Mouse (Mus musculus) kidney, embryonic 16.5 days (tissue): ENCODE results near the gene Msh5. TPM values are rescaled to one million over a fixed set of nuclear protein-coding genes. Genes with fewer than 3 reads are reported as not detected.
"Not testable (repeated sequence)": the region's sequence is repeated elsewhere in the genome, so short reads cannot be mapped to it uniquely, and the experiment has no call there.

Source experiments
- ATAC-seq: fragments of 200-750 bp; cut with Nextera tagmentation; 2 replicates; pipeline ENCODE4 v1.8.0; 2017; ENCODE audit warnings: moderate TSS enrichment; ENCODE audit not compliant: low FRiP score, low TSS enrichment
- H3K27ac ChIP-seq: fragments of 300-500 bp; sonication (generic); 2 replicates; pipeline ENCODE4 v1.5.1; 2014; ENCODE audit warnings: low read length
- H3K27me3 ChIP-seq: fragments of 300-500 bp; sonication (generic); 2 replicates; pipeline ENCODE4 v1.6.1; 2014; ENCODE audit warnings: low read length, control low read depth, mixed read lengths; ENCODE audit not compliant: insufficient read depth
- H3K36me3 ChIP-seq: fragments of 300-500 bp; sonication (generic); 2 replicates; pipeline ENCODE4 v1.6.1; 2014; ENCODE audit warnings: low read length, control low read depth, mixed read lengths; ENCODE audit not compliant: insufficient read depth
- H3K4me1 ChIP-seq: fragments of 300-500 bp; sonication (generic); 2 replicates; pipeline ENCODE4 v1.6.1; 2014; ENCODE audit warnings: low read length, control low read depth, mixed read lengths; ENCODE audit not compliant: insufficient read depth
- H3K4me2 ChIP-seq: fragments of 300-500 bp; sonication (generic); replicated peaks from 2 replicates; pipeline ENCODE4 v1.6.1; 2014; ENCODE audit warnings: low read depth, low read length
- H3K4me3 ChIP-seq: fragments of 300-500 bp; sonication (generic); 2 replicates; pipeline ENCODE4 v1.5.1; 2014; ENCODE audit warnings: mild to moderate bottlenecking, low read length
- H3K9ac ChIP-seq: fragments of 300-500 bp; sonication (generic); replicated peaks from 2 replicates; pipeline ENCODE4 v1.6.1; 2014; ENCODE audit warnings: low read length
- H3K9me3 ChIP-seq: fragments of 300-500 bp; sonication (generic); 2 replicates; pipeline ENCODE4 v1.6.1; 2016; ENCODE audit warnings: low read length, control low read depth
- WGBS: fragments of 180-500 bp; shearing (Covaris S2); extraction: QIAGEN DNeasy Blood & Tissue Kit; methylation state at CpG from one replicate; pipeline ENCODE4 v1.1.7; 2014; 5-methylcytosine and 5-hydroxymethylcytosine counted together
- polyA plus RNA-seq: library from polyadenylated mRNA; unstranded; fragments of >200 nt; fragmentation: Nextera tagmentation; extraction: Ambion mirVana; gene quantifications from 2 replicates; pipeline ENCODE4 v1.2.1, GENCODE M21; 2015

Gene Msh5
- polyA plus RNA-seq, 1 experiment from 2014 or later = 4.5 TPM

DNA sequence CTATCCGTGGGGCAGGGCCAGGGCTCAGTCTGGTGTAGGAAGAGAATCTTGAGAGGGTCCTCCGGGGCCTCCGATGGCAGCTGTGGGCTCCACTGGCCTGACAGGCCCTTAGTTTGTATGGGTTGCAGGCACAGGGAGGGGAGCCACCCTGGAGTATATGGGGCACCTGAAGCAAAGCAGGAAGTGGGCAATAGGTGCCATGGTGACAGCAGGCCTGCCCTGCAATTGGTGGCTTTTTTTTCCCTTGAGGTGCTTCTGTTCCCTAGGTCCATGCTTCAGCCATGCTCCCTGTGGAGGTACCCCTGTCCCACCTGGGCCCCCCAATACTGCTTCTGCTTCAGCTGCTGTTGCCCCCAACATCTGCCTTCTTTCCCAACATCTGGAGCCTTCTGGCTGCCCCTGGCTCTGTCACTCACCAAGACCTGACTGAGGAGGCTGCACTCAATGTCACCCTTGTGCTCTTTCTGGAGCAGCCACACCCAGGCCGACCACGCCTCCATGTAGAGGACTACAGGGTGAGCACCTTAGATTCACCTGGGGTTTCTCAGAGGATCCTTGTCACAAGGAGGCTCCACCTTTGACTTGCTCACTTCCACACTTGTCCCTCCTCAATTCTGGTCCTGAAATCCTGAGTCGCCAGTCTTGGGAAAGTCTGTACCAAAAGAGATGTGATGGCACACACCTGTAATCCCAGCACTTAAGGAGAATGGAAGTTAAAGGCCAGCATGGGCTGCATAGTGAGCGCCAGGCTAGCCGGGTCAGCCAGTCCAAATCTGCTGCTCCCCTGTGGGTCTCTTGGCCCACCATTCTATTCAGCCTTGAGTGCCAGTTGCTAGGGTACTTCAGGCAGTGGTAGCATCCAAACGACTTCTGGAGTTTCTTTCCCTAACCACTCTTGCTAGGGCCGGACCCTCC, 29.5 kb downstream of the Msh5 start:
- Histone ChIP-seq H3K9ac (no peak overlapping the region; the same call in 1 of the 2 replicates), H3K4me3 (no peak overlapping the region), H3K4me1 (peaks cover 5% of the 10 kb centered on the region), H3K27ac (no peak overlapping the region), H3K4me2 (no peak overlapping the region), H3K9me3 (no peaks in the 10 kb centered on the region), H3K36me3 (peaks cover 43% of the 10 kb centered on the region), H3K27me3 (no peaks in the 10 kb centered on the region)
- WGBS = 80% methylated on average over 10 of the region's 10 CpGs
- ATAC-seq = no peak

DNA sequence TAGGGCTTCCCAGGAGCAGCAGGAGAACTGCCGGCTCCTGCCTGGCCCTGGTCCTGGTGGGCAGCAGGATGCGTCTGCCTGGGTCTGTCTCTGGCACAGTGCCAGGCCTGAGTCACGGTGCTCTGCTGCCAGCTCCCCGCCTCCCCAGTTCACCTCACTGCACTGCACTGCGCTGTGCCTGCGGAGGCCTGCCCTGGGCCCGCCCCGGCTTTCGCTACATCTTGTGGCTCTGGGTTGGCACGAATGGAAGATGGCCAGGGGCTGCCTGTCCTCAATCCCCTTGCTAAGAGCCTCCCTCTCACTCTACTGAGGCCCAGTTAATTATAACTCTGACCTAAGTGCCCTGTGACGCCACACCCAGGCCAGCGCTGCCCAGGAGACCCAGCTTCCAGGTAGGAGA, 30.2 kb downstream of the Msh5 start, which contains the start of gene Vwa7:
Gene Vwa7 (plus strand): TSS at position 204 of the 400 bp plus-strand sequence.
- peak; percentile 39 for ATAC-seq
- no peak within 1 kb of the TSS for H3K27ac ChIP-seq
- H3K4me2 ChIP-seq = no peak within 1 kb of the TSS
- no peak within 1 kb of the TSS for H3K4me3 ChIP-seq
- peaks cover 2% of the 10 kb centered on the region for H3K4me1 ChIP-seq
- no peaks in the 10 kb centered on the region for H3K27me3 ChIP-seq
- H3K9ac ChIP-seq = no peak within 1 kb of the TSS; the same call in 1 of the 2 replicates
- peaks cover 49% of the 10 kb centered on the region for H3K36me3 ChIP-seq
- 64% methylated on average over 12 of the region's 12 CpGs for WGBS
- H3K9me3 ChIP-seq = no peaks in the 10 kb centered on the region

DNA sequence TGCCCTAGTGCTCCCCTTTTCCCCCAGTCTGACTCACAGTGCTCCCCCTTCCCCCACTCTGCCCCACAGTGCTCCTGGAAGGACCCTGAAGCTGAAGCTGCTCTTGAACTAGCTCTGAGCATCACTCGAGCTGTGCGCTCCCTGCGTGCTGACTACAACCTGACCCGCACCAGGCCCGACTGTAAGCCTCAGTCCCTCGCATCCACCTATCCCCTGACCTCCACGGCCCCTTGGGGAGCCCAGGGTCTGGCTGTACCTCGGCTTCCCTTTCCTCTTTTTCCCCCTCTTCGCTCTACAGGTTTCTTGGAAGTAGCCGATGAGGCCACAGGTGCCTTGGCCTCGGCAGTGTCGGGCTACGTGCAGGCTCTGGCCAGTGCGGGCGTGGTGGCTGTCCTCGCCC, 31.2 kb downstream of the Msh5 start:
- Histone ChIP-seq H3K9me3 (no peaks in the 10 kb centered on the region), H3K4me2 (no peak overlapping the region), H3K27ac (no peak overlapping the region), H3K36me3 (peaks cover 60% of the 10 kb centered on the region), H3K9ac (no peak overlapping the region), H3K27me3 (no peaks in the 10 kb centered on the region), H3K4me1 (no peaks in the 10 kb centered on the region), H3K4me3 (no peak overlapping the region)
- 90% methylated on average over 16 of the region's 16 CpGs for WGBS
- ATAC-seq = no peak

- Histone ChIP-seq H3K4me3 (no peak overlapping the region), H3K9me3 (no peaks in the 10 kb centered on the region), H3K27ac (no peak overlapping the region), H3K4me2 (no peak overlapping the region), H3K4me1 (no peaks in the 10 kb centered on the region), H3K27me3 (no peaks in the 10 kb centered on the region), H3K36me3 (peaks cover 77% of the 10 kb centered on the region), H3K9ac (no peak overlapping the region)
- 82% methylated on average over 6 of the region's 6 CpGs for WGBS
- ATAC-seq = no peak
Observed at GRCm38 (mm10) chr17:35013221-35013620, 33.3 kb downstream of the Msh5 start.

GRCm38 (mm10) chr17:35012430-35012829, 34.1 kb downstream of the Msh5 start:
- H3K4me3 ChIP-seq = no peak overlapping the region
- 78% methylated on average over 13 of the region's 13 CpGs for WGBS
- H3K4me1 ChIP-seq = no peaks in the 10 kb centered on the region
- H3K9me3 ChIP-seq = no peaks in the 10 kb centered on the region
- no peaks in the 10 kb centered on the region for H3K27me3 ChIP-seq
- no peak for ATAC-seq
- no peak overlapping the region for H3K27ac ChIP-seq
- H3K9ac ChIP-seq = no peak overlapping the region
- H3K36me3 ChIP-seq = peaks cover 85% of the 10 kb centered on the region
- no peak overlapping the region for H3K4me2 ChIP-seq

DNA sequence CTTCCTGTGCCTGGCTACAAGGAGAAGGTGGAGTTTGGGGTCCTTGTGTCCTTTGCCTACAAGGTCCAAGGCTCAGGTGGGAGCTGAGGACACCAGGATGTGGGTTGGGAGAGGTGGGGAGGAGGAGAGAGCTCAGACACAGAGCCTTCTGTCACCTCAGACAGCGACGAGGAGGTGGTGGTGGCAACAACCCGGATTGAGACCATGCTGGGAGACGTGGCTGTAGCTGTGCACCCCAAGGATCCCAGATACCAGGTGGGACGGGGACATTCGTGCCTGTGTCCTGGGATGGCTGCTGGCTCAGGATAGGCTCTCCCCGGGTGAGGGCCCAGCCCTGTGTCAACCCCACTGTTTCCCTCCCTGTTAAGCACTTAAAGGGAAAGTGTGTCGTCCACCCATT, 35.1 kb downstream of the Msh5 start:
- Histone ChIP-seq H3K27ac (no peak overlapping the region), H3K36me3 (peaks cover 92% of the 10 kb centered on the region), H3K4me1 (no peaks in the 10 kb centered on the region), H3K4me3 (no peak overlapping the region), H3K9ac (no peak overlapping the region), H3K9me3 (no peaks in the 10 kb centered on the region), H3K27me3 (no peaks in the 10 kb centered on the region), H3K4me2 (no peak overlapping the region)
- no peak for ATAC-seq
- WGBS = 96% methylated on average over 8 of the region's 8 CpGs

GRCm38 (mm10) chr17:35009586-35009985, 37.0 kb downstream of the Msh5 start:
- H3K4me1 ChIP-seq = no peaks in the 10 kb centered on the region
- 75% methylated on average over 7 of the region's 7 CpGs for WGBS

GRCm38 (mm10) chr17:35007387-35007991, 39.1 kb downstream of the Msh5 start:
- H3K9me3 ChIP-seq = no peaks in the 10 kb centered on the region
- ATAC-seq = no peak
- H3K4me3 ChIP-seq = no peak overlapping the region
- 96% methylated on average over 7 of the region's 7 CpGs for WGBS
- peaks cover 11% of the 10 kb centered on the region for H3K4me1 ChIP-seq
- no peak overlapping the region for H3K9ac ChIP-seq
- H3K27ac ChIP-seq = no peak overlapping the region
- H3K4me2 ChIP-seq = no peak overlapping the region
- H3K36me3 ChIP-seq = peaks cover 74% of the 10 kb centered on the region
- H3K27me3 ChIP-seq = no peaks in the 10 kb centered on the region

More at GRCm38 (mm10) chr17:35009586-35009985, 37.0 kb downstream of the Msh5 start:
- no peaks in the 10 kb centered on the region for H3K27me3 ChIP-seq
- ATAC-seq = no peak
- no peak overlapping the region for H3K4me2 ChIP-seq
- peaks cover 89% of the 10 kb centered on the region for H3K36me3 ChIP-seq
- no peak overlapping the region for H3K27ac ChIP-seq
- no peak overlapping the region for H3K9ac ChIP-seq
- H3K4me3 ChIP-seq = no peak overlapping the region
- H3K9me3 ChIP-seq = no peaks in the 10 kb centered on the region

- peaks cover 58% of the 10 kb centered on the region for H3K36me3 ChIP-seq
Observed at GRCm38 (mm10) chr17:35005902-35006301, 40.6 kb downstream of the Msh5 start.

GRCm38 (mm10) chr17:35005158-35005557, 41.4 kb downstream of the Msh5 start:
- ATAC-seq = no peak
- H3K4me2 ChIP-seq = no peak overlapping the region
- peaks cover 18% of the 10 kb centered on the region for H3K4me1 ChIP-seq
- H3K9me3 ChIP-seq = no peaks in the 10 kb centered on the region
- no peak overlapping the region for H3K9ac ChIP-seq
- 90% methylated on average over 10 of the region's 10 CpGs for WGBS
- H3K4me3 ChIP-seq = no peak overlapping the region
- peaks cover 50% of the 10 kb centered on the region for H3K36me3 ChIP-seq
- H3K27me3 ChIP-seq = no peaks in the 10 kb centered on the region
- no peak overlapping the region for H3K27ac ChIP-seq

More at GRCm38 (mm10) chr17:35005902-35006301, 40.6 kb downstream of the Msh5 start:
- not testable (repeated sequence) for H3K27me3 ChIP-seq, H3K4me3 ChIP-seq, H3K27ac ChIP-seq, ATAC-seq, H3K9ac ChIP-seq, H3K4me2 ChIP-seq, H3K9me3 ChIP-seq
- H3K4me1 ChIP-seq = peaks cover 17% of the 10 kb centered on the region
- WGBS = 94% methylated on average over 4 of the region's 5 CpGs
